26 mouse cellular contexts compared by ENCODE assay signal in genomic region chr7:81575606-81576005, GRCm38 (mm10). TPM values are rescaled to one million over a fixed set of nuclear protein-coding genes. Genes with fewer than 3 reads are reported as not detected.
"Had no signal": no experiment of that assay in that cellular context is flagged by ENCODE, and none has a peak within 500 bp of the region (broad histone marks: within the 10 kb centered on the region; RNA-seq: fewer than 3 reads in every experiment).

No protein-coding gene starts in this region.

- H3K9me3 ChIP-seq: limb, embryonic 12.5 days; limb, embryonic 15.5 days; liver, embryonic 15.5 days; midbrain, embryonic 10.5 days; midbrain, embryonic 13.5 days; neural tube, embryonic 13.5 days; stomach, embryonic 15.5 days had no signal

- DNase-seq: kidney, adult 18-20 months; kidney, postnatal 25 days; layer of hippocampus, adult 9-11 months; lung, adult 2 months; lung, postnatal 14 days; lung, postnatal 4 days; retina, postnatal 1 day; right cerebral cortex, postnatal 25 days; spleen, adult 18-20 months; thymus, adult 2 months; thymus, postnatal 14 days; thymus, postnatal 4 days had no signal

- H3K27ac ChIP-seq: kidney, postnatal 0 days; layer of hippocampus, adult 2 months; left cerebral cortex, adult 2 months; limb, embryonic 12.5 days; limb, embryonic 15.5 days; liver, embryonic 15.5 days; midbrain, embryonic 10.5 days; midbrain, embryonic 13.5 days; neural tube, embryonic 13.5 days; stomach, embryonic 15.5 days had no signal

- H3K4me1 ChIP-seq: stomach, embryonic 15.5 days had no signal

- H3K27me3 ChIP-seq: limb, embryonic 12.5 days; limb, embryonic 15.5 days; liver, embryonic 15.5 days; midbrain, embryonic 13.5 days; neural tube, embryonic 13.5 days; stomach, embryonic 15.5 days had no signal

- ATAC-seq: intestine, embryonic 16.5 days; midbrain, embryonic 13.5 days; midbrain, embryonic 16.5 days had no signal

- H3K4me3 ChIP-seq: layer of hippocampus, adult 2 months; left cerebral cortex, adult 2 months; limb, embryonic 12.5 days; limb, embryonic 15.5 days; liver, embryonic 15.5 days; midbrain, embryonic 10.5 days; midbrain, embryonic 13.5 days; myocyte; neural tube, embryonic 13.5 days; stomach, embryonic 15.5 days had no signal

RNA-seq across cellular contexts. Expression of gene Fsd2, which starts 8.9 kb away (rescaled TPM):
- polyA plus RNA-seq: kidney, embryonic 14.5 days; midbrain, embryonic 10.5 days had no signal
